Mouse (Mus musculus): ENCODE measurements around the gene Rnaseh2b. TPM values are rescaled to one million over a fixed set of nuclear protein-coding genes. Genes with fewer than 3 reads are reported as not detected.

Rnaseh2b gene
- polyA plus RNA-seq, 1 experiment from 2014 or later: 46.3 TPM

GRCm38 (mm10) chr14:62323457-62323856, 31.1 kb downstream of the Rnaseh2b start:
- no peak overlapping the region for H3K4me2 ChIP-seq
- WGBS: 39% methylated on average over 5 of the region's 5 CpGs
- peak; percentile 76; the same call in 1 of the 2 replicates for ATAC-seq (ENCODE audit: insufficient number of reproducible peaks, low FRiP score, low TSS enrichment, low read depth)

GRCm38 (mm10) chr14:62324943-62325342, 32.6 kb downstream of the Rnaseh2b start:
- no peak overlapping the region for H3K9ac ChIP-seq
- H3K9me3 ChIP-seq: no peaks in the 10 kb centered on the region
- no peak overlapping the region for H3K27ac ChIP-seq
- WGBS: 86% methylated on average over 5 of the region's 5 CpGs
- 0 out of 2 replicates have a peak, but pooled peaks cover 6% of the 10 kb centered on the region for H3K4me1 ChIP-seq
- H3K4me3 ChIP-seq: no peak overlapping the region
- H3K36me3 ChIP-seq: no peaks in the 10 kb centered on the region
- H3K27me3 ChIP-seq: no peaks in the 10 kb centered on the region
- no peak overlapping the region for H3K4me2 ChIP-seq
- ATAC-seq (ENCODE audit: insufficient number of reproducible peaks, low FRiP score, low TSS enrichment, low read depth): no peak

More at GRCm38 (mm10) chr14:62323457-62323856, 31.1 kb downstream of the Rnaseh2b start:
- Histone ChIP-seq H3K27ac (0 out of 2 replicates have a peak overlapping the region, but pooled peaks have one; percentile 43), H3K9me3 (no peaks in the 10 kb centered on the region), H3K36me3 (no peaks in the 10 kb centered on the region), H3K4me1 (0 out of 2 replicates have a peak, but pooled peaks cover 6% of the 10 kb centered on the region), H3K27me3 (no peaks in the 10 kb centered on the region), H3K4me3 (no peak overlapping the region), H3K9ac (no peak overlapping the region)

DNA sequence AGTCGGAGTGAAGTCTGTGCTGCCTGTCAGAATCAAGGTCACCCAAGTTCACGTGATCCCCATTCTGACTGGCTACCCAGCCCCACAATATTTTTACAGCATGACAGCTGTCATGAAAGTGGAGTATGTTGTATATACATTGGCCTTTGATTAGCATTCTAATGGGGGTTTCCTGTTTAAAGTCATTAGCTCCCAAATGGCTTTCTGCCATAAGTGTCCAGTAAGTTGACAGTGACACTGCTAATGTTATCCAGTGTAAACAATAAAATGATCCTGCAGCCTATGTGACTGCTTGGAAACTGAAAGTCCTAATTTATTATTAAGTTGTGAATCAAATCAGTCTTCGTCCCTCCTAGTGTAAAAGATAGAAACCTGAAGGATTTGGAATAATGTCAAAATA, 33.6 kb downstream of the Rnaseh2b start:
- H3K9me3 ChIP-seq: no peaks in the 10 kb centered on the region
- 71% methylated on average over 3 of the region's 3 CpGs for WGBS
- H3K4me2 ChIP-seq: no peak overlapping the region
- H3K4me1 ChIP-seq: 0 out of 2 replicates have a peak, but pooled peaks cover 6% of the 10 kb centered on the region
- H3K27ac ChIP-seq: no peak overlapping the region
- ATAC-seq (ENCODE audit: insufficient number of reproducible peaks, low FRiP score, low TSS enrichment, low read depth): no peak
- H3K27me3 ChIP-seq: no peaks in the 10 kb centered on the region
- no peak overlapping the region for H3K4me3 ChIP-seq
- no peaks in the 10 kb centered on the region for H3K36me3 ChIP-seq
- no peak overlapping the region for H3K9ac ChIP-seq

- WGBS: 62% methylated on average over 2 of the region's 2 CpGs
- Histone ChIP-seq H3K9ac (no peak overlapping the region), H3K36me3 (no peaks in the 10 kb centered on the region), H3K9me3 (no peaks in the 10 kb centered on the region), H3K27ac (no peak overlapping the region), H3K4me1 (peaks cover 13% of the 10 kb centered on the region), H3K27me3 (no peaks in the 10 kb centered on the region), H3K4me2 (no peak overlapping the region), H3K4me3 (no peak overlapping the region)
- no peak for ATAC-seq (ENCODE audit: insufficient number of reproducible peaks, low FRiP score, low TSS enrichment, low read depth)
Measured at GRCm38 (mm10) chr14:62327171-62327570, 34.8 kb downstream of the Rnaseh2b start.

- Histone ChIP-seq H3K9me3 (no peaks in the 10 kb centered on the region), H3K27ac (no peak overlapping the region), H3K36me3 (no peaks in the 10 kb centered on the region), H3K4me2 (no peak overlapping the region), H3K27me3 (no peaks in the 10 kb centered on the region), H3K4me3 (no peak overlapping the region), H3K9ac (no peak overlapping the region), H3K4me1 (peaks cover 17% of the 10 kb centered on the region)
- WGBS: 40% methylated on average over 6 of the region's 6 CpGs
- ATAC-seq (ENCODE audit: insufficient number of reproducible peaks, low FRiP score, low TSS enrichment, low read depth): no peak
Measured at GRCm38 (mm10) chr14:62328606-62329005, 36.2 kb downstream of the Rnaseh2b start.

DNA sequence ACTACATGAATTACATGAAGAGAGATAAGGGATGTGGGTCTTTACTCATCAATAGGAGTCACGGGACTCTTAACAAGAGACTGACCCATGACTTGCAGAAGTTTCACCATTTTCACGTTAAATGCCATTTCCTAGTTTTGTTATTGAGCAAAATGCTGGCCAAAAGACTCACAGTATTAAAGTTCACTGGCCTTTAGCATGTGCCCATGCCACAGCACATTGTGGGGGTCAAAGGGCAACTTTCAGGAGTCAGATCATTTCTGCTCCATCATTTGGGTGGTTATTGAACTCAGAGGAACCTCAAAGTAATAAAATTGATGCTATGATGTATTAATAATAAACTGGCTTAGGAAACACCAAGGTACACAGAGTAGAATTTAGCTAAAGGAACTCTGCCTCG, 37.2 kb downstream of the Rnaseh2b start:
- ATAC-seq (ENCODE audit: insufficient number of reproducible peaks, low FRiP score, low TSS enrichment, low read depth): no peak
- WGBS: 79% methylated on average over 3 of the region's 3 CpGs
- H3K9me3 ChIP-seq: no peaks in the 10 kb centered on the region

GRCm38 (mm10) chr14:62331457-62331856, 39.1 kb downstream of the Rnaseh2b start:
- H3K27me3 ChIP-seq: no peaks in the 10 kb centered on the region
- ATAC-seq (ENCODE audit: insufficient number of reproducible peaks, low FRiP score, low TSS enrichment, low read depth): no peak
- H3K4me1 ChIP-seq: peaks cover 20% of the 10 kb centered on the region
- peak overlapping the region; percentile 68 for H3K4me2 ChIP-seq
- H3K9ac ChIP-seq: 0 out of 2 replicates have a peak overlapping the region, but pooled peaks have one; percentile 28
- 15% methylated on average over 6 of the region's 6 CpGs for WGBS
- H3K4me3 ChIP-seq: peak overlapping the region; percentile 84
- H3K36me3 ChIP-seq: no peaks in the 10 kb centered on the region
- H3K9me3 ChIP-seq: no peaks in the 10 kb centered on the region
- peak overlapping the region; percentile 90; the same call in 1 of the 2 replicates for H3K27ac ChIP-seq

More for the DNA sequence above, 37.2 kb downstream of the Rnaseh2b start:
- Histone ChIP-seq H3K9ac (no peak overlapping the region), H3K27ac (no peak overlapping the region), H3K27me3 (no peaks in the 10 kb centered on the region), H3K4me3 (no peak overlapping the region), H3K4me2 (no peak overlapping the region), H3K4me1 (peaks cover 20% of the 10 kb centered on the region), H3K36me3 (no peaks in the 10 kb centered on the region)

- H3K4me3 ChIP-seq: peak overlapping the region; percentile 84
- peak; percentile 80 for ATAC-seq (ENCODE audit: insufficient number of reproducible peaks, low FRiP score, low TSS enrichment, low read depth)
- under 1% methylated on average over 62 of the region's 62 CpGs for WGBS
- no peaks in the 10 kb centered on the region for H3K27me3 ChIP-seq
- no peaks in the 10 kb centered on the region for H3K36me3 ChIP-seq
- peak overlapping the region; percentile 68 for H3K4me2 ChIP-seq
- peak overlapping the region; percentile 90 for H3K27ac ChIP-seq
- no peaks in the 10 kb centered on the region for H3K9me3 ChIP-seq
- H3K9ac ChIP-seq: peak overlapping the region; percentile 85
- H3K4me1 ChIP-seq: peaks cover 20% of the 10 kb centered on the region
Measured at GRCm38 (mm10) chr14:62331866-62332619, 39.7 kb downstream of the Rnaseh2b start.

GRCm38 (mm10) chr14:62333909-62334687, 41.7 kb downstream of the Rnaseh2b start:
- H3K4me3 ChIP-seq: no peak overlapping the region
- H3K36me3 ChIP-seq: no peaks in the 10 kb centered on the region
- H3K9ac ChIP-seq: no peak overlapping the region
- no peak for ATAC-seq (ENCODE audit: insufficient number of reproducible peaks, low FRiP score, low TSS enrichment, low read depth)
- 69% methylated on average over 9 of the region's 9 CpGs for WGBS
- peaks cover 21% of the 10 kb centered on the region for H3K4me1 ChIP-seq
- no peak overlapping the region for H3K27ac ChIP-seq
- H3K27me3 ChIP-seq: no peaks in the 10 kb centered on the region
- no peak overlapping the region for H3K4me2 ChIP-seq
- no peaks in the 10 kb centered on the region for H3K9me3 ChIP-seq

DNA sequence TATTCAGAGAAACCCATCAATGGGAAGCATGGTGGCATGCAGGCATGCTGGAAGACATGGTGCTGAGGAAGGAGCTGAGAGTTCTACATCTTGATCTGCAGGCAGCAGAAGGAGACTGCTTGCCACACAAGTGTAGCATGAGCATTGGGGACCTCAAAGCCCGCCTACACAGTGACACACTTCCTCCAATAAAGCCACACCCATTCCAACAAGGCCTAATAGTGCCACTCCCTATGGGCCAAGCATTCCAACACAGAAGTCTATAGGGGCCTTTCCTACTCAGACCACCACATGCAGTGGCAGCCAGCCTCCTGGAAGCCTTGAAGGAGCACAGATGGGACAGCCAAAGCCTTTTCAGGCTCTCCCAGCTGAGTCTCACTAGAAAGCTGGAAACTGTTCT, 46.8 kb downstream of the Rnaseh2b start:
- H3K27ac ChIP-seq: no peak overlapping the region
- ATAC-seq (ENCODE audit: insufficient number of reproducible peaks, low FRiP score, low TSS enrichment, low read depth): no peak
- no peaks in the 10 kb centered on the region for H3K36me3 ChIP-seq
- H3K27me3 ChIP-seq: no peaks in the 10 kb centered on the region
- H3K4me3 ChIP-seq: no peak overlapping the region
- H3K4me1 ChIP-seq: peaks cover 8% of the 10 kb centered on the region
- WGBS: 86% methylated on average over 1 of the region's 1 CpGs
- no peak overlapping the region for H3K9ac ChIP-seq
- H3K4me2 ChIP-seq: no peak overlapping the region
- no peaks in the 10 kb centered on the region for H3K9me3 ChIP-seq

- no peak for ATAC-seq (ENCODE audit: insufficient number of reproducible peaks, low FRiP score, low TSS enrichment, low read depth)
- Histone ChIP-seq H3K4me1 (peaks cover 8% of the 10 kb centered on the region), H3K9me3 (no peaks in the 10 kb centered on the region), H3K4me3 (no peak overlapping the region), H3K4me2 (peak overlapping the region; percentile 14; the same call in 1 of the 2 replicates), H3K36me3 (no peaks in the 10 kb centered on the region), H3K27ac (peak overlapping the region; percentile 61), H3K27me3 (no peaks in the 10 kb centered on the region), H3K9ac (no peak overlapping the region)
- WGBS: 58% methylated on average over 8 of the region's 8 CpGs
Measured at GRCm38 (mm10) chr14:62341887-62342642, 49.7 kb downstream of the Rnaseh2b start.

All from limb, embryonic 15.5 days (tissue).